Mouse (Mus musculus): ENCODE data around the gene Rasgrp1. TPM values are rescaled to one million over a fixed set of nuclear protein-coding genes. Genes with fewer than 3 reads are reported as not detected.
A peak's percentile ranks its signal among the peaks of the same experiment; 100 is the strongest.

Rasgrp1 gene
- polyA plus RNA-seq (2015; fragmentation: Nextera tagmentation; extraction: Ambion mirVana): 2.5 and 2.7 TPM in 2 replicates

DNA sequence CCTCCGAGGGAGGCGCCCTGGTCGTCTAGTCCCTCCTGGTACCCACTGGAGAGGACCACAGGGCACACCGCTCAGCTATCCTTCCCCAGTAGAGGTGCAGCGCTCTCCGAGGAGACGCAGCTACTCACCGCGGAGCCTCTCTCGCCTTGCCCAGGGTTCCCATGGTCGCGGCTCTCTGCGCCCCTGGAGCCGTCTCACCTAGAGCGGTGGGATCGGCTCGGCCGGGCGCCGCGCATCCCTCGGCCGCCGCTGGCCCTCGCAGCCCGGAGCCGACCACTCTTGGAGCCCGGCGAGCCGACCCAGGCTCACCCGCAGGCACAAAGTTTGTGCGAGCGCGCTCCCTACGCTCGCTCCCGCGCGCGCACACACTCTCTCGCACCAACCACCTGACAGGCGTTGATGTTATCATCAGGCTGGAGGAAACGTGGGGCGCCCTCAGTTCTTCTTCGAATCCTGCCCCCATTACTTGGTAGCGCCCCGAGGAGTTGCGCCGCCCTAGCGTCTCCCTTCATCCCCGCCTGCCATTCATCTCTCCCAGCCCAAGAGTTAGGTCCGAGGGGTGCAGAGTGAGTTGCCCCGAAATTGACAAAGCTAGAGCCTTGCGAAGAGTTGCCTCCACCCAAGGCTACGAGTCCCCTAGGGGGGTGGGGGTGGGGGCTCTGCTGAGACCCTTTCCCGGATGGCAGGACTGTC, at the start of gene Rasgrp1:
Rasgrp1 (minus strand) TSS at position 455 of the 693 bp plus-strand sequence.
- Histone ChIP-seq H3K9me3 (ENCODE audit: control insufficient read depth, low read length) (no peaks in the 10 kb centered on the region), H3K9ac (ENCODE audit: low read length) (peak within 1 kb of the TSS; percentile 51), H3K4me3 (ENCODE audit: low read depth, low read length) (peak within 1 kb of the TSS; percentile 55), H3K27ac (replicated peaks) (peak within 1 kb of the TSS; percentile 53), H3K4me1 (replicated peaks; ENCODE audit: control insufficient read depth, insufficient read depth) (no peaks in the 10 kb centered on the region; the same call in 1 of the 2 replicates), H3K4me2 (replicated peaks; ENCODE audit: low read depth) (peak within 1 kb of the TSS; percentile 81), H3K27me3 (ENCODE audit: control insufficient read depth, insufficient read depth, low read length) (no peaks in the 10 kb centered on the region; the same call in 1 of the 2 replicates), H3K36me3 (ENCODE audit: control insufficient read depth, insufficient read depth, low read length) (no peaks in the 10 kb centered on the region)
- no peak for TF ChIP-seq EP300 (optimal IDR thresholded peaks at IDR 0.05)
- TF ChIP-seq CTCF (IDR thresholded peaks at IDR 0.05; ENCODE audit: low read depth): peak; percentile 36
- peak; percentile 59 for DNase-seq (ENCODE audit: low spot score)
- WGBS: 2% methylated on average over 53 of the region's 56 CpGs
- peak; percentile 70 for ATAC-seq (ENCODE audit: low FRiP score, low TSS enrichment)

DNA sequence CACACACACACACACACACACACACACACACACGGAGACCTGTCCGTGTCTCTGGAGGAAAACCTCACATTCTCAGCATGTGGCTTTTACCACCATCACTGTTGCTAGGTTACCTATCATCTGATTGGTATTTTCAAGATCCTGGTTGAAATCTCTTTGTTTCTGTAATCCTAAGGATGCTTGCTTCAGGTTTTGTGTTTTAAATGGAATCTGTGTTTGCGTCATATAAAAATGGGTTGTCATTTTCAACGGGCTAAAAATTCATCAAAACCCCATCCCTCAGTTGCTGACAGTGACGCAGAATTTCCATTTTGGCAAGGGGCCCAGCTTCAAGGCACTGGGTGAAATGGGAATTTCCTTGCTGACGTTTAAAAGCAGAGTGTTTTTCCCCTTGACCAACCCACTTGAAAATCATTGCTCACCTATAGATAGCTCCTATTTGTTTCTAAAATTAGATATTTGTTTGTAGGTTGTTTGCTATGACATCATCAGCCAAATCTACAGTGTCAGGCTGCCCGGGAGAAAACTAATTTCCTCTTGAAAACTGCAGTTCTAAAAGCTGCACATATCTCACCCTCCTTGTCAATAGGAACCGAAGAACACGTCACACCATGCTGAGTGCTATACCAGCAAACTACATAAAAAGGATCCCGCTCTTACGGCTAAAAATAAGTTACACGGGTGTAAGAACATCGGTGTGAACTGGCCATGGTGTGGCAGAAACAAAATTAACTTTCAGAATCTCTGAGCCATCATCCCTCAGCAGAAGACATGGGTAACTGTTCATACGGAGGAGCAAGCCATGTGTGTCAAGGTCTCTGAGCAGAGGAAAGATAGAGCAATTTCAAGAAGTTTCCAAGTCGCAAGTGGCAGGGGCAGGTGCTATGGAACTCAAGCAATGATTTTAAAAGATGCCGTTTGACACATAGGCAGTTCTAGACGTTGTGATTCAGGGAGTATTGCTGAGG, 47.4 kb upstream of the Rasgrp1 start:
- Histone ChIP-seq H3K4me1 (replicated peaks; ENCODE audit: control insufficient read depth, insufficient read depth) (no peaks in the 10 kb centered on the region), H3K9me3 (ENCODE audit: control insufficient read depth, low read length) (no peaks in the 10 kb centered on the region), H3K4me2 (replicated peaks; ENCODE audit: low read depth) (no peak overlapping the region), H3K36me3 (ENCODE audit: control insufficient read depth, insufficient read depth, low read length) (no peaks in the 10 kb centered on the region), H3K27ac (replicated peaks) (no peak overlapping the region), H3K9ac (ENCODE audit: low read length) (no peak overlapping the region), H3K4me3 (ENCODE audit: low read depth, low read length) (no peak overlapping the region), H3K27me3 (ENCODE audit: control insufficient read depth, insufficient read depth, low read length) (no peaks in the 10 kb centered on the region)
- WGBS: 67% methylated on average over 17 of the region's 17 CpGs
- no peak for ATAC-seq (ENCODE audit: low FRiP score, low TSS enrichment)
- no peak for DNase-seq (ENCODE audit: low spot score)
- TF ChIP-seq EP300 (optimal IDR thresholded peaks at IDR 0.05): no peak
- no peak for TF ChIP-seq CTCF (IDR thresholded peaks at IDR 0.05; ENCODE audit: low read depth)

DNA sequence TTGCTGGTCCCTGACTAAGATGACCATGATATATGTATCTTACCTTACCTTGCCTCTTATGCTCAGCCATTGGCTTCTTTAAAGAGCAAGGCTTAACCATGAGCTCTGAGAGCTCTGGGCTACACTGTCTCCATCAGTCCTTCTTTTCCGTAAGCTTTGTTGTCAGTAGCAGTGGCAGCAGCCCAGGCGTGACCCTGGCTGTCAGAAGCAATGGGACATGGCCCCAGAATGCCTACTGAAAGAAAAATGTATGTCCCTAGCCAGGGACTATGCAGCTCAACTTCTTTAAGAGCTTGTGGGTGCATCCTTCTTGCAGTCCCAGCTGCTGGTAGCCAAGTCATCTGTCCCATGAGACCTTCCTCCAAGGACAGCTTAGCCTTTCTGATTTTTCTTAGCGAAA, 46.7 kb upstream of the Rasgrp1 start:
- H3K9me3 ChIP-seq (ENCODE audit: control insufficient read depth, low read length): no peaks in the 10 kb centered on the region
- no peak for TF ChIP-seq CTCF (IDR thresholded peaks at IDR 0.05; ENCODE audit: low read depth)
- no peak for TF ChIP-seq EP300 (optimal IDR thresholded peaks at IDR 0.05)
- 88% methylated on average over 3 of the region's 3 CpGs for WGBS

GRCm38 (mm10) chr2:117388121-117388520, 45.3 kb upstream of the Rasgrp1 start:
- Histone ChIP-seq H3K9me3 (ENCODE audit: control insufficient read depth, low read length) (no peaks in the 10 kb centered on the region), H3K4me3 (ENCODE audit: low read depth, low read length) (no peak overlapping the region), H3K9ac (ENCODE audit: low read length) (no peak overlapping the region), H3K4me1 (replicated peaks; ENCODE audit: control insufficient read depth, insufficient read depth) (no peaks in the 10 kb centered on the region), H3K27me3 (ENCODE audit: control insufficient read depth, insufficient read depth, low read length) (no peaks in the 10 kb centered on the region), H3K27ac (replicated peaks) (no peak overlapping the region), H3K36me3 (ENCODE audit: control insufficient read depth, insufficient read depth, low read length) (no peaks in the 10 kb centered on the region), H3K4me2 (replicated peaks; ENCODE audit: low read depth) (no peak overlapping the region)
- DNase-seq (ENCODE audit: low spot score) (no peak), ATAC-seq (ENCODE audit: low FRiP score, low TSS enrichment) (no peak)
- no peak for TF ChIP-seq CTCF (IDR thresholded peaks at IDR 0.05; ENCODE audit: low read depth)
- TF ChIP-seq EP300 (optimal IDR thresholded peaks at IDR 0.05): no peak
- 80% methylated on average over 4 of the region's 4 CpGs for WGBS

More for the DNA sequence above, 46.7 kb upstream of the Rasgrp1 start:
- H3K4me1 ChIP-seq (replicated peaks; ENCODE audit: control insufficient read depth, insufficient read depth): no peaks in the 10 kb centered on the region
- ATAC-seq (ENCODE audit: low FRiP score, low TSS enrichment): no peak
- no peaks in the 10 kb centered on the region for H3K27me3 ChIP-seq (ENCODE audit: control insufficient read depth, insufficient read depth, low read length)
- no peak overlapping the region for H3K9ac ChIP-seq (ENCODE audit: low read length)
- no peak for DNase-seq (ENCODE audit: low spot score)
- no peak overlapping the region for H3K27ac ChIP-seq (replicated peaks)
- H3K4me3 ChIP-seq (ENCODE audit: low read depth, low read length): no peak overlapping the region
- no peak overlapping the region for H3K4me2 ChIP-seq (replicated peaks; ENCODE audit: low read depth)
- no peaks in the 10 kb centered on the region for H3K36me3 ChIP-seq (ENCODE audit: control insufficient read depth, insufficient read depth, low read length)

GRCm38 (mm10) chr2:117386981-117387705, 44.3 kb upstream of the Rasgrp1 start:
- no peaks in the 10 kb centered on the region for H3K9me3 ChIP-seq (ENCODE audit: control insufficient read depth, low read length)
- H3K4me3 ChIP-seq (ENCODE audit: low read depth, low read length): no peak overlapping the region
- H3K36me3 ChIP-seq (ENCODE audit: control insufficient read depth, insufficient read depth, low read length): no peaks in the 10 kb centered on the region
- no peaks in the 10 kb centered on the region for H3K4me1 ChIP-seq (replicated peaks; ENCODE audit: control insufficient read depth, insufficient read depth)
- no peaks in the 10 kb centered on the region for H3K27me3 ChIP-seq (ENCODE audit: control insufficient read depth, insufficient read depth, low read length)
- H3K9ac ChIP-seq (ENCODE audit: low read length): no peak overlapping the region
- no peak overlapping the region for H3K4me2 ChIP-seq (replicated peaks; ENCODE audit: low read depth)
- H3K27ac ChIP-seq (replicated peaks): no peak overlapping the region
- TF ChIP-seq CTCF (IDR thresholded peaks at IDR 0.05; ENCODE audit: low read depth) (no peak), EP300 (optimal IDR thresholded peaks at IDR 0.05) (no peak)
- WGBS: 80% methylated on average over 12 of the region's 12 CpGs
- ATAC-seq (ENCODE audit: low FRiP score, low TSS enrichment) (no peak), DNase-seq (ENCODE audit: low spot score) (no peak)

Measured in stomach, postnatal 0 days (tissue).